Mouse (Mus musculus) neural tube, embryonic 11.5 days (tissue): Measurements from ENCODE around the gene Zfp445. TPM values are rescaled to one million over a fixed set of nuclear protein-coding genes. Genes with fewer than 3 reads are reported as not detected.

Experiments used
- polyA plus RNA-seq: library from polyadenylated mRNA; unstranded; fragments of >200 nt; fragmentation: Nextera tagmentation; extraction: Ambion mirVana; gene quantifications from 2 replicates; pipeline ENCODE4 v1.2.1, GENCODE M21; 2014

Zfp445 gene
- polyA plus RNA-seq, 1 experiment from 2014 or later: 88.1 TPM

Other genes starting within 250 kb of the Zfp445 start
- not detected in 2 replicates for gene Topaz1, start 118.7 kb downstream of the Zfp445 start, polyA plus RNA-seq
- gene Tcaim, start 60.5 kb downstream of the Zfp445 start, polyA plus RNA-seq: 6.1 and 7.0 TPM in 2 replicates
- gene Gm35549, start 22.0 kb downstream of the Zfp445 start, polyA plus RNA-seq: 0.40 TPM in 1 of 2 replicates, not detected in the other
- 3.0 and 3.3 TPM in 2 replicates for gene Zkscan7, start 19.7 kb upstream of the Zfp445 start, polyA plus RNA-seq
- gene Zfp105, start 57.1 kb upstream of the Zfp445 start, polyA plus RNA-seq: 35.3 and 36.7 TPM in 2 replicates
- gene 1110059G10Rik, start 85.0 kb upstream of the Zfp445 start, polyA plus RNA-seq: 27.7 and 30.8 TPM in 2 replicates
- 50.3 and 53.9 TPM in 2 replicates for gene Kif15, start 85.0 kb upstream of the Zfp445 start, polyA plus RNA-seq
- gene Tmem42, start 155.3 kb upstream of the Zfp445 start, polyA plus RNA-seq: 16.9 and 19.8 TPM in 2 replicates
- 0.49 and 0.57 TPM in 2 replicates for gene Tgm4, start 168.7 kb upstream of the Zfp445 start, polyA plus RNA-seq
- gene Zdhhc3, start 247.2 kb upstream of the Zfp445 start, polyA plus RNA-seq: 60.5 and 66.4 TPM in 2 replicates
- 101 and 110 TPM in 2 replicates for gene Exosc7, start 247.2 kb upstream of the Zfp445 start, polyA plus RNA-seq